Mouse (Mus musculus): ENCODE data around the gene Adcy9.

GRCm38 (mm10) chr16:4383473-4384038 lies 36.7 kb downstream of the Adcy9 start:
- TF ChIP-seq CTCF (IDR thresholded peaks at IDR 0.05; ENCODE audit: extremely low read depth, insufficient read depth, insufficient read length, insufficient replicate concordance) (no peak), POLR2A (IDR thresholded peaks at IDR 0.05; ENCODE audit: low read depth, low read length) (no peak)
